ENCODE assay signal across 20 mouse cellular contexts in genomic region chr12:35994098-35994497, GRCm38 (mm10). TPM values are rescaled to one million over a fixed set of nuclear protein-coding genes. Genes with fewer than 3 reads are reported as not detected.
A peak's percentile ranks its signal among the peaks of the same experiment; 100 is the strongest.
DNase-seq lines count a peak whose midpoint lies in the region; ATAC-seq and TF ChIP-seq lines count a peak whose summit lies in the region.
"Had no signal": no experiment of that assay in that cellular context is flagged by ENCODE, and none has a peak within 500 bp of the region (broad histone marks: within the 10 kb centered on the region; RNA-seq: fewer than 3 reads in every experiment).

No protein-coding gene starts in this region.

- H3K4me1 ChIP-seq in embryonic facial prominence, embryonic 14.5 days (ENCODE audit: control insufficient read depth, insufficient read depth, low read length): no peaks in the 10 kb centered on the region
- peaks cover 9% of the 10 kb centered on the region; the same call in 1 of the 2 replicates for H3K4me1 ChIP-seq in embryonic facial prominence, embryonic 10.5 days
- H3K4me1 ChIP-seq in hindbrain, embryonic 12.5 days: peaks cover 13% of the 10 kb centered on the region; the same call in 1 of the 2 replicates
- peaks cover 26% of the 10 kb centered on the region for H3K4me1 ChIP-seq in midbrain, embryonic 13.5 days (replicated peaks)
- peaks cover 13% of the 10 kb centered on the region for H3K4me1 ChIP-seq in neural tube, embryonic 15.5 days
- no peaks in the 10 kb centered on the region for H3K4me1 ChIP-seq in cerebellum, adult 2 months (ENCODE audit: control insufficient read depth, insufficient read depth, low read length)
- H3K4me1 ChIP-seq: limb, embryonic 15.5 days; megakaryocyte, embryonic 14.5 days had no signal

- peak; percentile 18 for DNase-seq in embryonic facial prominence, embryonic 14.5 days (ENCODE audit: low spot score)
- DNase-seq in embryonic facial prominence, embryonic 10.5 days (ENCODE audit: low spot score): no peak
- DNase-seq in cerebellum, adult 2 months: no peak
- no peak for DNase-seq in right cerebral cortex, postnatal 36 days (ENCODE audit: low spot score in 2 of 2)
- DNase-seq in heart, adult 11 months: no peak
- DNase-seq: cerebellum, postnatal 14 days; gastrocnemius, postnatal 36 days; heart, postnatal 14 days; kidney, postnatal 4 days; lung, postnatal 14 days; spleen, adult 18-20 months; thymus, postnatal 4 days had no signal

- H3K4me2 ChIP-seq in embryonic facial prominence, embryonic 14.5 days (ENCODE audit: low read depth, low read length): no peak overlapping the region
- H3K4me2 ChIP-seq in hindbrain, embryonic 12.5 days (replicated peaks): no peak overlapping the region
- no peak overlapping the region for H3K4me2 ChIP-seq in midbrain, embryonic 13.5 days (replicated peaks)
- H3K4me2 ChIP-seq in neural tube, embryonic 15.5 days: no peak overlapping the region
- H3K4me2 ChIP-seq: heart, embryonic 11.5 days; limb, embryonic 15.5 days had no signal

- no peak for TF ChIP-seq CTCF in cerebellum, adult 2 months (IDR thresholded peaks at IDR 0.05; ENCODE audit: borderline replicate concordance, insufficient read depth, low read depth, low read length)

- no peaks in the 10 kb centered on the region for H3K27me3 ChIP-seq in embryonic facial prominence, embryonic 14.5 days (replicated peaks; ENCODE audit: control insufficient read depth, insufficient read depth, low read length)
- H3K27me3 ChIP-seq in embryonic facial prominence, embryonic 10.5 days (replicated peaks; ENCODE audit: low read depth, poor library complexity, severe bottlenecking): no peaks in the 10 kb centered on the region
- no peaks in the 10 kb centered on the region for H3K27me3 ChIP-seq in hindbrain, embryonic 12.5 days
- H3K27me3 ChIP-seq in midbrain, embryonic 13.5 days: no peaks in the 10 kb centered on the region
- H3K27me3 ChIP-seq in neural tube, embryonic 15.5 days (replicated peaks): no peaks in the 10 kb centered on the region
- no peaks in the 10 kb centered on the region for H3K27me3 ChIP-seq in cerebellum, adult 2 months (ENCODE audit: control insufficient read depth, insufficient read depth, low read length)
- H3K27me3 ChIP-seq: limb, embryonic 15.5 days had no signal

- no peaks in the 10 kb centered on the region for H3K9me3 ChIP-seq in embryonic facial prominence, embryonic 14.5 days (ENCODE audit: control insufficient read depth, low read length)
- no peaks in the 10 kb centered on the region for H3K9me3 ChIP-seq in embryonic facial prominence, embryonic 10.5 days
- H3K9me3 ChIP-seq in hindbrain, embryonic 12.5 days (replicated peaks): no peaks in the 10 kb centered on the region
- no peaks in the 10 kb centered on the region for H3K9me3 ChIP-seq in midbrain, embryonic 13.5 days
- no peaks in the 10 kb centered on the region for H3K9me3 ChIP-seq in neural tube, embryonic 15.5 days (replicated peaks)
- H3K9me3 ChIP-seq: limb, embryonic 15.5 days; megakaryocyte, embryonic 14.5 days had no signal

- H3K27ac ChIP-seq in embryonic facial prominence, embryonic 14.5 days (replicated peaks; ENCODE audit: low read depth, low read length): no peak overlapping the region
- no peak overlapping the region for H3K27ac ChIP-seq in embryonic facial prominence, embryonic 10.5 days (replicated peaks)
- peak overlapping the region; percentile 64; the same call in 1 of the 2 replicates for H3K27ac ChIP-seq in hindbrain, embryonic 12.5 days
- H3K27ac ChIP-seq in midbrain, embryonic 13.5 days: peak overlapping the region; percentile 68
- H3K27ac ChIP-seq in neural tube, embryonic 15.5 days (replicated peaks): 0 out of 2 replicates have a peak overlapping the region, but pooled peaks have one; percentile 37
- no peak overlapping the region for H3K27ac ChIP-seq in cerebellum, adult 2 months (ENCODE audit: insufficient read depth, low read length)
- H3K27ac ChIP-seq: limb, embryonic 15.5 days had no signal

- no peak for TF ChIP-seq POLR2A in cerebellum, adult 2 months (IDR thresholded peaks at IDR 0.05; ENCODE audit: borderline replicate concordance, insufficient read depth, low read length)

- H3K4me3 ChIP-seq in embryonic facial prominence, embryonic 14.5 days (ENCODE audit: low read depth, low read length): no peak overlapping the region
- no peak overlapping the region for H3K4me3 ChIP-seq in embryonic facial prominence, embryonic 10.5 days
- no peak overlapping the region for H3K4me3 ChIP-seq in hindbrain, embryonic 12.5 days
- H3K4me3 ChIP-seq in midbrain, embryonic 13.5 days (replicated peaks): no peak overlapping the region
- H3K4me3 ChIP-seq in neural tube, embryonic 15.5 days (replicated peaks): no peak overlapping the region
- H3K4me3 ChIP-seq in cerebellum, adult 2 months (replicated peaks; ENCODE audit: insufficient read depth, low read depth, low read length): no peak overlapping the region
- H3K4me3 ChIP-seq: erythroblast, embryonic 14.5 days; limb, embryonic 15.5 days; megakaryocyte, embryonic 14.5 days had no signal

- H3K36me3 ChIP-seq in embryonic facial prominence, embryonic 14.5 days (ENCODE audit: control insufficient read depth, insufficient read depth, low read length): no peaks in the 10 kb centered on the region
- H3K36me3 ChIP-seq in embryonic facial prominence, embryonic 10.5 days (replicated peaks): no peaks in the 10 kb centered on the region
- H3K36me3 ChIP-seq in hindbrain, embryonic 12.5 days: no peaks in the 10 kb centered on the region
- H3K36me3 ChIP-seq in midbrain, embryonic 13.5 days: no peaks in the 10 kb centered on the region
- no peaks in the 10 kb centered on the region for H3K36me3 ChIP-seq in neural tube, embryonic 15.5 days
- H3K36me3 ChIP-seq: limb, embryonic 15.5 days had no signal

- no peak overlapping the region for H3K9ac ChIP-seq in embryonic facial prominence, embryonic 14.5 days (ENCODE audit: low read depth, low read length)
- H3K9ac ChIP-seq in hindbrain, embryonic 12.5 days: no peak overlapping the region
- H3K9ac ChIP-seq in midbrain, embryonic 13.5 days (replicated peaks): no peak overlapping the region
- no peak overlapping the region for H3K9ac ChIP-seq in neural tube, embryonic 15.5 days (replicated peaks)
- H3K9ac ChIP-seq: limb, embryonic 15.5 days had no signal

- no peak for ATAC-seq in embryonic facial prominence, embryonic 14.5 days (ENCODE audit: low read depth)
- peak; percentile 74 for ATAC-seq in hindbrain, embryonic 12.5 days (ENCODE audit: low FRiP score)
- ATAC-seq in midbrain, embryonic 13.5 days: peak; percentile 70
- ATAC-seq in neural tube, embryonic 15.5 days (ENCODE audit: low FRiP score): peak; percentile 39; the same call in 1 of the 2 replicates

RNA-seq across cellular contexts. Expression of gene Agr2, which starts 1.4 kb away (rescaled TPM):
- 3.3 and 7.9 TPM in 2 replicates for polyA plus RNA-seq in embryonic facial prominence, embryonic 14.5 days (2014; fragmentation: Nextera tagmentation; extraction: Ambion mirVana)
- polyA plus RNA-seq in embryonic facial prominence, embryonic 10.5 days (2016; fragmentation: Nextera tagmentation; extraction: Ambion mirVana): not detected in 2 replicates
- polyA plus RNA-seq in hindbrain, embryonic 12.5 days (2016; fragmentation: Nextera tagmentation; extraction: Ambion mirVana): 0.28 and 0.42 TPM in 2 replicates
- polyA plus RNA-seq in midbrain, embryonic 13.5 days (2015; fragmentation: Nextera tagmentation; extraction: Ambion mirVana): 0.98 and 1.3 TPM in 2 replicates
- 6.1 TPM in 1 of 2 replicates, not detected in the other for polyA plus RNA-seq in neural tube, embryonic 15.5 days (2015; fragmentation: Nextera tagmentation; extraction: Ambion mirVana)
- polyA plus RNA-seq in cerebellum, adult 2 months (2012; rRNA removed): not detected in 2 replicates
- polyA plus RNA-seq: erythroblast, embryonic 14.5 days; testis, adult 2 months had no signal

RNA-seq across cellular contexts. Expression of gene Tspan13, which starts 48.2 kb away (rescaled TPM):
- polyA plus RNA-seq in embryonic facial prominence, embryonic 14.5 days (2014; fragmentation: Nextera tagmentation; extraction: Ambion mirVana): 57.3 and 57.5 TPM in 2 replicates
- 105 and 112 TPM in 2 replicates for polyA plus RNA-seq in embryonic facial prominence, embryonic 10.5 days (2016; fragmentation: Nextera tagmentation; extraction: Ambion mirVana)
- polyA plus RNA-seq in hindbrain, embryonic 12.5 days (2016; fragmentation: Nextera tagmentation; extraction: Ambion mirVana): 257 TPM in 2 replicates
- 361 and 381 TPM in 2 replicates for polyA plus RNA-seq in midbrain, embryonic 13.5 days (2015; fragmentation: Nextera tagmentation; extraction: Ambion mirVana)
- polyA plus RNA-seq in neural tube, embryonic 15.5 days (2015; fragmentation: Nextera tagmentation; extraction: Ambion mirVana): 380 and 441 TPM in 2 replicates
- polyA plus RNA-seq in cerebellum, adult 2 months (2012; rRNA removed): 157 and 167 TPM in 2 replicates

Comparison
In these comparisons a context has a peak if more than half of its experiments do, and no peak if none do; other contexts are left out.
1. H3K27ac ChIP-seq: peak in hindbrain, embryonic 12.5 days (single experiment), midbrain, embryonic 13.5 days (single experiment) and neural tube, embryonic 15.5 days (single experiment); none in embryonic facial prominence, embryonic 14.5 days (single experiment), embryonic facial prominence, embryonic 10.5 days (single experiment) and cerebellum, adult 2 months (single experiment).